Mouse (Mus musculus): ENCODE measurements around the gene Radil. TPM values are rescaled to one million over a fixed set of nuclear protein-coding genes. Genes with fewer than 3 reads are reported as not detected.
A peak's percentile ranks its signal among the peaks of the same experiment; 100 is the strongest.

The Radil gene
- polyA plus RNA-seq, 1 experiment from 2014 or later: 7.9 TPM

DNA sequence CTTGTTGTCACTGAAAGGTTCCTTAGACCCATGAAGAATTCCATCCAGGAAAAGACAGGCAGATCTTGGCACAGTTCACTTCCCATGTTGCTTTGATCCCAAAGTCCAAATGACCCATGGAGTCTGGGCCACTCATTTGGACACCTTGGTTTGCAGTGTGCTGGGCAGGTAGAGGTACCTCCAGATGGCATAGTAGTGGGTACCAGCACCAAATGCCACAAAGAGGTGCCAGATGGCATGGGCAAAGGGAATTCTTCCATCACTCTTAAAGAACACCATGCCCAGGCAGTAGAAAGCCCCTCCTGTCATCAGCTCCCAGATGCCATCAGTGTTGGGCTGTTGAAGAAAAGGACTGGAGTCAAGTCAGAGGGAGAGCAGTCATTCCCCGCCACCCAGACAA, 13.7 kb upstream of the Radil start:
- no peak overlapping the region for H3K4me2 ChIP-seq (replicated peaks)
- no peak overlapping the region for H3K27ac ChIP-seq (replicated peaks)
- H3K9ac ChIP-seq: no peak overlapping the region
- H3K36me3 ChIP-seq: no peaks in the 10 kb centered on the region
- ATAC-seq (ENCODE audit: insufficient number of reproducible peaks, low FRiP score, low TSS enrichment, low read depth): no peak
- H3K9me3 ChIP-seq (replicated peaks): peaks cover 7% of the 10 kb centered on the region; the same call in 1 of the 2 replicates
- 89% methylated on average over 1 of the region's 1 CpGs for WGBS
- no peaks in the 10 kb centered on the region for H3K4me1 ChIP-seq
- H3K4me3 ChIP-seq (replicated peaks): no peak overlapping the region
- no peaks in the 10 kb centered on the region for H3K27me3 ChIP-seq

DNA sequence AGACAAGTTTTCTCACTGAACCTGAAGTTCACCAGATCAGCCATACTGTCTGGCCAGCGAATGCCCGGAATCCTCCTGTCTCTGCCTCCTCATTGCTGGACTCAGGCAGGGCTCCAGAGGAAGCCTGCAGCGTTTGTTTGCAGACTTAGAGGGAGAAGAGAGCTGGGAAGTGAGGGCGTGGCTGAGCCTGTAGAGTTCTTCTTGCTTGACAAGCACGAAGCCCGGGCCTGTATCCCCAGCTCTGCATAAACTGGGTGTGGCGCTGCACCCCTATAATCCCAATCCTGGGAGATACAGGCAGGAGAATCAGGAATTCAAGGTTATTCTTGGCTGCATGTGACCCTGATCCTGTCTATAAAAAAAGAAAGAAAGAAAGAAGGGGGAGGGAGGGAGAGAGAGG, 9.4 kb upstream of the Radil start:
- Histone ChIP-seq H3K36me3 (no peaks in the 10 kb centered on the region), H3K4me3 (replicated peaks) (no peak overlapping the region), H3K27ac (replicated peaks) (no peak overlapping the region), H3K4me1 (no peaks in the 10 kb centered on the region), H3K4me2 (replicated peaks) (no peak overlapping the region), H3K9ac (no peak overlapping the region), H3K9me3 (replicated peaks) (no peaks in the 10 kb centered on the region), H3K27me3 (no peaks in the 10 kb centered on the region)
- WGBS: 45% methylated on average over 7 of the region's 7 CpGs
- ATAC-seq (ENCODE audit: insufficient number of reproducible peaks, low FRiP score, low TSS enrichment, low read depth): no peak

DNA sequence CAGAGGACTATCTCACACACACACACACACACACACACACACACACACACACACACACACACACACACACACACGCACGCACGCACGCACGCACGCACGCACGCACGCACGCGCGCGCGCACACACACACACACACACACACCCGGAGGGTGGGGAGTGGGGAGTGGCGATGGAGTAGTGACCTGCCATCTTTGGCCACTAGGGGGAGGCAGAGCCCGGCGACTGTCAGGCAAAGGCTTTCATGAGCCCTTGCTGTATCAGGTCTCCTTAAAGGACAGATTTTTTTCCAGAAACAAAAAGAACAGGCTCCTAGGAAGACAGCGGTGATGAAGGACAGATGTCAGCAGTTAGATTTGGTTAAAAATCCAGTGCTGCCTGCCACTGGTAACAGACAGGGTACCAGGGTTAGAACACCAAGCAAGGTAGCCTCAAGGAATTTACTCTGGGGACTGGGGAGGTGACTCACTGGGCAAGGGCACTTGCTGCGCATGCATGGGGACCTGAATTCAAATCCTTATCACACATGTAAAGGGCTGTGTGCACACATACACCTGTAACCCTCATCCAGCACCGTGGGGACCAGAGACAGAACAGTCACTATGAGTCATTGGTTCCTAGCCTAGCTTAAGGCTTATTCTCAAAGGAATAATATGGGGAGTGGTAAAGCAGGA, 6.6 kb upstream of the Radil start:
- no peaks in the 10 kb centered on the region for H3K4me1 ChIP-seq
- H3K4me2 ChIP-seq (replicated peaks): 0 out of 2 replicates have a peak overlapping the region, but pooled peaks have one; percentile 12
- 26% methylated on average over 16 of the region's 21 CpGs for WGBS
- no peaks in the 10 kb centered on the region for H3K9me3 ChIP-seq (replicated peaks)
- ATAC-seq (ENCODE audit: insufficient number of reproducible peaks, low FRiP score, low TSS enrichment, low read depth): no peak
- no peak overlapping the region for H3K27ac ChIP-seq (replicated peaks)
- no peaks in the 10 kb centered on the region for H3K36me3 ChIP-seq
- no peak overlapping the region for H3K9ac ChIP-seq
- H3K27me3 ChIP-seq: no peaks in the 10 kb centered on the region
- H3K4me3 ChIP-seq (replicated peaks): no peak overlapping the region

DNA sequence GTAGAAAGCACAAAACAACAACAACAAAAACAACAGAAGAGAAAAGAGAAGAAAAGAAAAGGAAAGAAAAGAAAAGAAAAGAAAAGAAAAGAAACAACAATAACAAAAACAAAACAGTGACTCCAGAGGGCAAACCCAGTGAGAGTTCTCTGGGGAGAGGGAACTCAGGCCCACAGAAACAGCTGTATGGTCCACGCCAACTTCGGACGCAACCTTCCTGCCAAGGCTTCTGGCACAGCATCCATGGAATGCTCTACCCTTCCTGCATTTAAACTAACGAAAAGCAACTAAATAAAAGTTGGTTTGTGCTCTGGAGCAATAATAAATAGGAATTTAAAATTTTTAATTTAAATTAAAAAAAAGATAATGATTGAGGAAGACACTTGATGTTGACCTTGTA, 5.8 kb upstream of the Radil start:
- Histone ChIP-seq H3K27me3 (no peaks in the 10 kb centered on the region), H3K4me1 (no peaks in the 10 kb centered on the region), H3K27ac (replicated peaks) (no peak overlapping the region), H3K4me2 (replicated peaks) (no peak overlapping the region), H3K4me3 (replicated peaks) (no peak overlapping the region), H3K36me3 (no peaks in the 10 kb centered on the region), H3K9ac (no peak overlapping the region), H3K9me3 (replicated peaks) (no peaks in the 10 kb centered on the region)
- WGBS: 80% methylated on average over 4 of the region's 4 CpGs
- ATAC-seq (ENCODE audit: insufficient number of reproducible peaks, low FRiP score, low TSS enrichment, low read depth): no peak

DNA sequence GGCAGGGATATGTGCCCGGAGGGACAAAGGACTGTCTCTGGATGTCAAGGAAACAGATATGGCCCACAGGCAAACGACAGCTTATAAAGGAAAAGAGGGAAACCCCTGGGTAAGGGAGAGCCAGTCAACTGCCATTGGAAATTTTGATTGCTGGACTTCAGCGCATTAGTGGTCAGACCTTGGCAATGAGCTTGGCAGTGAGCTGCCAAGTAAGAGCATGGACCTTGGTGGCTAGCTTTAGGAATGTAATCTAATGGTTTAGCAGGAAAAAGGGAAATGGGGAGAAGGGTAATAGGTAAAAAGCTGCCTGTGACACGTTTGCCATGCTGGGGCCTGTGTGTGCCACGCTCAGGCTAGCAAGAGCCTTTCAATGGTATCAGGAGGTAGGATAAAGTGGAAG, 5.0 kb upstream of the Radil start:
- H3K9ac ChIP-seq: no peak overlapping the region
- ATAC-seq (ENCODE audit: insufficient number of reproducible peaks, low FRiP score, low TSS enrichment, low read depth): no peak
- no peak overlapping the region for H3K4me3 ChIP-seq (replicated peaks)
- no peaks in the 10 kb centered on the region for H3K27me3 ChIP-seq
- H3K4me2 ChIP-seq (replicated peaks): no peak overlapping the region
- H3K36me3 ChIP-seq: no peaks in the 10 kb centered on the region
- no peak overlapping the region for H3K27ac ChIP-seq (replicated peaks)
- 78% methylated on average over 5 of the region's 5 CpGs for WGBS
- no peaks in the 10 kb centered on the region for H3K9me3 ChIP-seq (replicated peaks)
- H3K4me1 ChIP-seq: no peaks in the 10 kb centered on the region

DNA sequence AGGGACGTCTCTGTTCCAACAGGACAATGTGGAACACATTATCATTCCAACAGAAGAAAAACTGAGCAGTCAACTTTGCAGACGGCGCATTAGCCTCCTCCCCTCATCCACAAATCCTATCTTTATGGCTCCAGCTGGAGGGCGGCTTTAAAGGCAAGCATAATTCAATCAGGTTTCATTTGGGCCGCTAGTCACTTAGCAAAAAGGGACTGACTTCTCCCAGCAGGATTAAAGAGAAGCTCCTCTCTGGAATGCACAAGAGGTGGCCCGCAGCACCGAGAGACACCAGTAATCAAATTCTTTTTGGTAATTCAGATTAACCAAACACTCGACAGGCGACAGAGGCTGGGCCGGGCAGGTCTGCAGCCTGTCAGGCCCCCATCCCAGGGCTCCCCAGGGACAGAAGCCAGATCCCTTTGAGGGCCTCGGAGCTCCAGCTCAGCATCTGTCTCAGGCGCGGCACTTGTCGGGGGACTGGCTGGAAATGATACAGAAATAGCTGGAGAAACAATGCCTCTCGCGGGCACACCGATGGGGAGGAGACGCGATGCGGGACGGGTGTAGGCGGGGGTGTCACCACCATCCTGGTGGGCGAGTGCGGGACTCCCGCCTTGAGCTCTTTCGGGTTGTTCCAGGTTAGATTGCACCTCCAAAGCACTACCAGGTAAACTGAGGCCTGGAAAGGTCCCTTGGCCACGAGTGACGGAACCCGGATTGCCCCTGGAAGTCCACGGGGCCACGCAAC, 765 bp downstream of the Radil start:
- Histone ChIP-seq H3K36me3 (no peaks in the 10 kb centered on the region), H3K27me3 (no peaks in the 10 kb centered on the region), H3K9me3 (replicated peaks) (no peaks in the 10 kb centered on the region), H3K9ac (peak overlapping the region; percentile 39), H3K4me3 (replicated peaks) (peak overlapping the region; percentile 53), H3K4me1 (peaks cover 34% of the 10 kb centered on the region), H3K27ac (replicated peaks) (peak overlapping the region; percentile 70), H3K4me2 (replicated peaks) (peak overlapping the region; percentile 98)
- no peak for ATAC-seq (ENCODE audit: insufficient number of reproducible peaks, low FRiP score, low TSS enrichment, low read depth)
- 1% methylated on average over 31 of the region's 31 CpGs for WGBS

DNA sequence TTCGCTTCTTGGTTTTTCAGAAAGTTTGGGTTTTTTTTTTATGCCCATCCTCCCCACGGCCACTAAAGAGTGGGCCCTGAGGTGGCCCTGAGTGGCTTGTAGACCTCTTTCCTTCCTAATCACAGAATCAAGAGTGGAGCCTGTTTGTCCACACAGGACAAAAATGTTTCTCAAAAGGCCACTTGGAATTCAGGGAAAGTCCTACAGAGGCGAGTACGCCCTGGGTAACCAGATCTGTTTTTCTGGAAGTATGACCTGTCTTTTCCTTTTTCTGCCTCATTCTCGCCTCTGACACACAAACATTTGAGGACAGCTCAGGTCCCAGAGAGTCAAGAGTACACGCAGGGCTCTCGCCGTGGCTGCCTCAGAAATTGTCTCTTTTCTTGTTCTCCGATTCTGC, 1.5 kb downstream of the Radil start:
- H3K4me3 ChIP-seq (replicated peaks): peak overlapping the region; percentile 53
- H3K9ac ChIP-seq: no peak overlapping the region
- peaks cover 41% of the 10 kb centered on the region for H3K4me1 ChIP-seq
- H3K4me2 ChIP-seq (replicated peaks): peak overlapping the region; percentile 98
- H3K9me3 ChIP-seq (replicated peaks): no peaks in the 10 kb centered on the region
- no peak for ATAC-seq (ENCODE audit: insufficient number of reproducible peaks, low FRiP score, low TSS enrichment, low read depth)
- no peaks in the 10 kb centered on the region for H3K27me3 ChIP-seq
- H3K27ac ChIP-seq (replicated peaks): peak overlapping the region; percentile 70
- 34% methylated on average over 9 of the region's 9 CpGs for WGBS
- no peaks in the 10 kb centered on the region for H3K36me3 ChIP-seq

DNA sequence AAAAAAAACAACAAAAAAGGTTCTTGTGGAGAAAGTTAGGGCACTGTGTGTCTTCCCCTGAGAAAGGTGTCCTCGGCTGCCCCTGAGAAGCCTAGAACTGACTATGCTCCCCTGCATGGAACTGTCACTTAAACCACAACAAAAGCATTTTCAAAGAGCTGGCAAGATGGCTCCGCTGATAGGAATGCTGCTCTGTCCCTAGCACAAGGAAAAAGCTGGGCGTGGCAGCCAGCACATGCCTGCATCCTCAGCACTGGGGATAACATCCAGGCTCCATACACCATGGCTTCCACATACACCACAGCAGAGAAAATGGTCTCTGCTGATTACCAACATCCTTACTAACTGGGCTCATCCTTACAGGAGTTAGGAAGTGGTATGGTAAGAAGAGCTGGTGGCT, 3.8 kb downstream of the Radil start:
- H3K4me1 ChIP-seq: peaks cover 41% of the 10 kb centered on the region
- no peak overlapping the region for H3K4me3 ChIP-seq (replicated peaks)
- ATAC-seq (ENCODE audit: insufficient number of reproducible peaks, low FRiP score, low TSS enrichment, low read depth): no peak
- H3K27me3 ChIP-seq: no peaks in the 10 kb centered on the region
- no peaks in the 10 kb centered on the region for H3K36me3 ChIP-seq
- no peak overlapping the region for H3K9ac ChIP-seq
- H3K27ac ChIP-seq (replicated peaks): no peak overlapping the region
- WGBS: 68% methylated on average over 3 of the region's 3 CpGs
- no peaks in the 10 kb centered on the region for H3K9me3 ChIP-seq (replicated peaks)
- no peak overlapping the region for H3K4me2 ChIP-seq (replicated peaks)

DNA sequence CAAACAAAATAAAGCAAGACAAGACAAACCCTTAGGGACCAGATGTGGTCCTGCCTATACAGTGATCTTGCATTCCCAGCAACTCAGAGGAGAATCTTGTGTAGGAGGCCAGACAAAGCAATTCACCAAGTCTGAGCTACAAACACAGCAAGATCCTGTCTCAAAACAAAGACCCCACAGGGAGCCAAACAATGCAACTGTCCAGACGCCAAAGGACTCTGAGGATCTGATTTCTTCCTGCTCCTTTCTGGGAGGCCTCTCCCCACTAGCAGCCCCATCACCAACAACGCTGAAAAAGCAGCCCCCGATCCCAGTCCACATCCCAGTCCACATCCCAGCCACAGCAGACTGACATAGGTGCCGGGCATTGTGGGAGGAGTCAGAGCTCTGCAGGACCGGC, 4.6 kb downstream of the Radil start:
- Histone ChIP-seq H3K9ac (no peak overlapping the region), H3K4me3 (replicated peaks) (no peak overlapping the region), H3K36me3 (no peaks in the 10 kb centered on the region), H3K9me3 (replicated peaks) (no peaks in the 10 kb centered on the region), H3K27ac (replicated peaks) (no peak overlapping the region), H3K4me2 (replicated peaks) (no peak overlapping the region), H3K4me1 (peaks cover 41% of the 10 kb centered on the region), H3K27me3 (no peaks in the 10 kb centered on the region)
- WGBS: 20% methylated on average over 5 of the region's 5 CpGs
- no peak for ATAC-seq (ENCODE audit: insufficient number of reproducible peaks, low FRiP score, low TSS enrichment, low read depth)

DNA sequence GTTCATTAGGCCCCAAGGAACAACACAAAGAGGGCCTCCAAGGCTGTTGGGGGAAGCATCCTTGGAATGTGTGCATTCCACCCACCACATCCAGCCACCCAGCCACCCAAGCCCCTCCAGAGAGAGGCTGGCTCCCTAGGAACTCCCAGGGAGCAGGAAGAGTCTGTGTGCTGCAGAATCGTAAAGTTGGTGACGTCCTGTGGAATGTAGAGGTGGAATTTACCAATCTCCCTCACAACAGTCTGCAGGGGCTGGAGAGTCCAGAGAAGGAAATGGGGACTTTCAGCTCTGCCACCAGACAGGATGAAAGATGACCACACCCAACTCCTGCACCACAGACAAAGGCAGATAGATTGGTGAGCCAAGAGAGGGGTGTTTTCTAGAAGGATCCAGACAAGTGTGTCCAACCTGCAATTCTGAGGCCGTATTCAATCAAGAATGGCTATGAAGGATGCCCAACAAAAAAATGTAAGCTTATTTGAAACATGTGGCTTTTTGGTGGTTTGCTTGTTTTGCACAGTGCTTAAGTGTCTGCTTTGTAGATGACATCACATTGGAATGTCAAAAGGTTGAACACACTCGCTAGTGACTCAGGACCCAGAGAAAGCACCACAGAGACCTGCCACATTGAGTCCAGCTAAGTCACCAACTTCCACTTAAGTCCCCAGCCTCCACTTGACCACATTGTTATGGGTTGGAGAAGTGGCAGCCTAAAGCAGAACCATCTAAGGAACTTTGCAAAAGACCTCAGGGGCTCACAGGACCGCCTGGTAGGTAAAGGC, 5.7 kb downstream of the Radil start:
- 50% methylated on average over 5 of the region's 5 CpGs for WGBS
- ATAC-seq (ENCODE audit: insufficient number of reproducible peaks, low FRiP score, low TSS enrichment, low read depth): no peak
- no peak overlapping the region for H3K27ac ChIP-seq (replicated peaks)

DNA sequence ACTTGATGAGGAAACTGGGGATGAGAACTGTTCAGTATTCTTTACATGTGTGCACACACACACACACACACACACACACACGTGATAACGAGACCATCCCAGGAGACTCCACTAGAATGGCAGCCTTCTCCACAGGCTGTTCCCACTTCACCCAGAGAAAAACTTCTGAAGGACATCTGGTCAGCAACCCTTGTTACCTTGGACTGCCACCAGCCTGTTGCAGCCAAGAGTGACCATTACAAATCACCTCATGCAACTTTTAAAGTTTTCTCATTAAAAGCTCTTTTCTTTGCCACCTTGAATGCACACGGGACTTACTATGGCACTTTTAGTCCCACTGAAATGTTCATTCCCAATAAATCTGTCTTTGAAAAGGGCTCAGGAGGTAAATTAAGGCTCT, 13.6 kb downstream of the Radil start:
- Histone ChIP-seq H3K27me3 (no peaks in the 10 kb centered on the region), H3K4me2 (replicated peaks) (no peak overlapping the region), H3K36me3 (no peaks in the 10 kb centered on the region), H3K9ac (no peak overlapping the region), H3K9me3 (replicated peaks) (no peaks in the 10 kb centered on the region), H3K27ac (replicated peaks) (no peak overlapping the region), H3K4me3 (replicated peaks) (no peak overlapping the region), H3K4me1 (no peaks in the 10 kb centered on the region)
- ATAC-seq (ENCODE audit: insufficient number of reproducible peaks, low FRiP score, low TSS enrichment, low read depth): no peak
- 77% methylated on average over 3 of the region's 3 CpGs for WGBS

More for the DNA sequence above, 5.7 kb downstream of the Radil start:
- Histone ChIP-seq H3K9ac (no peak overlapping the region), H3K9me3 (replicated peaks) (no peaks in the 10 kb centered on the region), H3K4me2 (replicated peaks) (no peak overlapping the region), H3K4me1 (peaks cover 36% of the 10 kb centered on the region), H3K4me3 (replicated peaks) (no peak overlapping the region), H3K36me3 (no peaks in the 10 kb centered on the region), H3K27me3 (no peaks in the 10 kb centered on the region)

Measured in embryonic facial prominence, embryonic 15.5 days (tissue).